Mouse (Mus musculus) heart, embryonic 16.5 days (tissue): ENCODE measurements around the gene Gpr146. TPM values are rescaled to one million over a fixed set of nuclear protein-coding genes. Genes with fewer than 3 reads are reported as not detected.

ENCODE experiments used
- ATAC-seq: fragments of 200-750 bp; cut with Nextera tagmentation; replicated peaks from 2 replicates; pipeline ENCODE4 v1.8.0; 2017; ENCODE audit warnings: moderate number of reproducible peaks; ENCODE audit not compliant: insufficient read depth, low FRiP score; ENCODE audit errors: extremely low read depth
- H3K27ac ChIP-seq: fragments of 300-500 bp; sonication (generic); 2 replicates; pipeline ENCODE4 v1.5.1; 2014; ENCODE audit warnings: mild to moderate bottlenecking, low read length, control low read depth, moderate library complexity
- H3K27me3 ChIP-seq: fragments of 300-500 bp; sonication (generic); 2 replicates; pipeline ENCODE4 v1.6.1; 2014; ENCODE audit warnings: low read length, mixed read lengths; ENCODE audit not compliant: control insufficient read depth, insufficient read depth
- H3K36me3 ChIP-seq: fragments of 300-500 bp; sonication (generic); 2 replicates; pipeline ENCODE4 v1.6.1; 2014; ENCODE audit not compliant: control insufficient read depth, insufficient read depth
- H3K4me1 ChIP-seq: fragments of 300-500 bp; sonication (generic); 2 replicates; pipeline ENCODE4 v1.6.1; 2014; ENCODE audit warnings: low read length, mixed read lengths; ENCODE audit not compliant: control insufficient read depth, insufficient read depth
- H3K4me2 ChIP-seq: fragments of 300-500 bp; sonication (generic); 2 replicates; pipeline ENCODE4 v1.6.1; 2014; ENCODE audit warnings: low read depth, mild to moderate bottlenecking, control low read depth, low read length
- H3K4me3 ChIP-seq: fragments of 300-500 bp; sonication (generic); 2 replicates; pipeline ENCODE4 v1.5.1; 2014; ENCODE audit warnings: mild to moderate bottlenecking, control low read depth, low read length
- H3K9ac ChIP-seq: fragments of 300-500 bp; sonication (generic); 2 replicates; pipeline ENCODE4 v1.6.1; 2014; ENCODE audit warnings: low read length, control low read depth
- H3K9me3 ChIP-seq: fragments of 300-500 bp; sonication (generic); replicated peaks from 2 replicates; pipeline ENCODE4 v1.6.1; 2016; ENCODE audit warnings: low read length; ENCODE audit not compliant: control insufficient read depth
- WGBS: fragments of 180-500 bp; shearing (Covaris S2); extraction: QIAGEN DNeasy Blood & Tissue Kit; methylation state at CpG from one replicate; pipeline ENCODE4 v1.1.7; 2014; 5-methylcytosine and 5-hydroxymethylcytosine counted together
- polyA plus RNA-seq: library from polyadenylated mRNA; unstranded; fragments of >200 nt; fragmentation: Nextera tagmentation; extraction: Ambion mirVana; gene quantifications from 2 replicates; pipeline ENCODE4 v1.2.1, GENCODE M21; 2015

The Gpr146 gene
- polyA plus RNA-seq, 1 experiment from 2014 or later: 17.1 TPM

DNA sequence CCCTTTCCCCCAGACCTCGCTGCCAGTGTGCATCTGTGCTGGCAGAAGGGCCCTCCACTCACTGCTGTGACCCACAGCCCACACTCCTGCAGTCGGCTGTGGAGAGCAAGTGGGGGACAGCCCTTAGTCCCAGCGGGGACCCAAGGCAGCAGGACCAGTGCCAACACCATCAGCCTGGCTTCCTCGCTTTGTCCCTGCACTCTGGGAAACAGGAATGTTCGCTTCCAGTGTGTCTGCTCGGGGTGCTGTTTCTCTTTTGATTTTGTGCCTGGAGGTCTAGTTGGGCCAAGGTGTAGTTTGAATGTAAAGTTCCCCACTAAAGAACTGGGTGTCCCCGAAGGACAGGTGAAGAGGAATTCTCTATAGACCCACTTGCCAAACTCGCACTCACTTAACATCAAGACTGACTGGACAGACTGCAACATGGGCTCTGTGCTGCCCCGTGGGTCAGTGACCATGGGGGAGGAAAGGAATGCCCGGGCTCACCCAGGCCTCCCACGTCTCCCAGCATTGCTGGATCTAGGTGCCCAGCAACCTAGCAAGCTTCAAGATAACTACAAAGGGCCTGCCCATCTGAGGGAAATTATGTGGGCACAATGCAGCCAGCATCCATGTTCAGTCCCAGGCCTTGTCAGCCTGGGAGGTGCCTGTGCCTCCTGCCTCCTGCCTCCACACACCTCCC lies 14.0 kb downstream of the Gpr146 start:
- Histone ChIP-seq H3K9ac (0 out of 2 replicates have a peak overlapping the region, but pooled peaks have one; percentile 16), H3K27ac (peak overlapping the region; percentile 47), H3K36me3 (peaks cover 11% of the 10 kb centered on the region), H3K27me3 (no peaks in the 10 kb centered on the region), H3K4me3 (no peak overlapping the region), H3K4me1 (peaks cover 35% of the 10 kb centered on the region), H3K4me2 (no peak overlapping the region), H3K9me3 (no peaks in the 10 kb centered on the region)
- 74% methylated on average over 11 of the region's 11 CpGs for WGBS
- ATAC-seq: no peak

DNA sequence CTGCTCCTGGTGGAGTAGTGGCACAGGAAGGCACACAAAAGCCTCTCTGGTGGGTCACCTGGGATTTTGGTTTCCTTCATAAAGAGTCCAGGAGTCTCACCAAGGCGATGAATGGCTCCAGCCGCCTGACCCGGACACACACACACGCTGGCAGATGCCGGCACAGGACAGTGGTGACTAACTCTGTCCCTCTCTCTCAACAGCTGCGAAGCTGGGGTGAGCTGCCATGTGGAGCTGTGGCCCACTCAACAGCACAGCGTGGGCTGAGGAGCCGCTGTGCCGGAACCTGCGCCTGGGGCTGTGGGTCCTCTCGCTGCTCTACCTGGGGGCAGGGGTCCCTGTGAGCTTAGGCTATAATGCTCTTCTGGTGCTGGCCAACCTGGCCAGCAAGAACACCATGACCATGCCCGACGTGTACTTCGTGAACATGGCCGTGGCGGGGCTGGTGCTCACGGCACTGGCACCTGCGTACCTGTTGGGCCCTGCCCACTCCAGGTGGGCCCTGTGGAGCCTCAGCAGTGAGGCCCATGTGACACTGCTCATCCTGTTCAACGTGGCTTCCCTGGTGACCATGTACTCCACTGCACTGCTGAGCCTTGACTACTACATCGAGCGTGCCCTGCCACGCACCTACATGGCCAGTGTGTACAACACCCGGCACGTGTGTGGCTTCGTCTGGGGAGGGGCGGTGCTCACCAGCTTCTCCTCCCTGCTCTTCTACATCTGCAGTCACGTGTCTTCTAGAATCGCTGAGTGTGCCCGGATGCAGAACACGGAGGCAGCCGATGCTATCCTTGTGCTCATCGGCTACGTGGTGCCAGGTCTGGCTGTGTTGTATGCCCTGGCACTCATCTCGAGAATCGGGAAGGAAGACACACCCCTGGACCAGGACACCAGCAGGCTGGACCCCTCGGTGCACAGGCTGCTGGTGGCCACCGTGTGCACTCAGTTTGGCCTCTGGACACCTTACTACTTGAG lies 15.0 kb downstream of the Gpr146 start:
- 91% methylated on average over 37 of the region's 37 CpGs for WGBS
- peaks cover 37% of the 10 kb centered on the region for H3K4me1 ChIP-seq
- H3K27ac ChIP-seq: no peak overlapping the region
- H3K4me3 ChIP-seq: no peak overlapping the region
- H3K4me2 ChIP-seq: no peak overlapping the region
- H3K27me3 ChIP-seq: no peaks in the 10 kb centered on the region
- H3K9me3 ChIP-seq: no peaks in the 10 kb centered on the region
- no peak overlapping the region for H3K9ac ChIP-seq
- no peak for ATAC-seq
- peaks cover 11% of the 10 kb centered on the region for H3K36me3 ChIP-seq

DNA sequence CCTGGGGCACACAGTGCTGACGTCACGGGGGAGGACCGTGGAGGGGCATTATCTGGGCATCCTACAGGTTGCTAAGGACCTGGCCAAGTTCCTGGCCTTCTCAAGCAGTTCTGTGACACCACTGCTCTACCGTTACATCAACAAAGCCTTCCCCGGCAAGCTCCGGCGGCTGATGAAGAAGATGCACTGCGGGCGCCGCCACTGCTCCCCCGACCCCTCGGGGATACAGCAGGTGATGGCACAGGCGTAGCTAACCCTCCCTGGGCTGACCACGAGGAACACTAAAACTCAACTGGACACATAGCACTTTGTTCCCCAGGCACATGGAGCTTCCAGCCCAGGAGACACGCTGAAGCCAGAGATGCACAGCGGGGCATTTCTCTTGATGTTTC lies 15.7 kb downstream of the Gpr146 start:
- Histone ChIP-seq H3K9ac (no peak overlapping the region), H3K4me1 (peaks cover 37% of the 10 kb centered on the region), H3K27me3 (no peaks in the 10 kb centered on the region), H3K4me2 (no peak overlapping the region), H3K4me3 (no peak overlapping the region), H3K9me3 (no peaks in the 10 kb centered on the region), H3K36me3 (peaks cover 11% of the 10 kb centered on the region), H3K27ac (no peak overlapping the region)
- 89% methylated on average over 16 of the region's 16 CpGs for WGBS
- no peak for ATAC-seq

DNA sequence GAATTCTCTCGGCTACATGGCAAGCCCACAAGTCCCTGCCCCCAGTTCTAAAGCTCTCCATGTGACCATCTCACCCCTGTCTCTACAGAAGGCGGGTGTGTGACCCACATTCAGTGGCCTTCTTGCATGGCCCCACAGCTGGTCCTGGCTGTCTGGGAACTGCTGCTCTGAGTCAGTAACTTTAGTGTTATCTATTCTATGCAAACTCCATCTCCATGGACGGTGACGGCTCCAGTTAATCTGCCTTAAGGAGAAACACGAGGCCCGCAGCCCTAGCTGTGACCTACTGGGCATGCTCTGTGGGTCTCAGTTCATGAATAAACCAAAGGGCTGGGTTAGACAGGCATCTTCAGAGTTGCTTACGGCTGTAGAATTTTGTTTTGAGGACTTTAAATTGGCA lies 16.9 kb downstream of the Gpr146 start:
- Histone ChIP-seq H3K9me3 (no peaks in the 10 kb centered on the region), H3K9ac (no peak overlapping the region), H3K36me3 (peaks cover 11% of the 10 kb centered on the region), H3K4me3 (no peak overlapping the region), H3K4me2 (no peak overlapping the region), H3K27ac (no peak overlapping the region), H3K27me3 (no peaks in the 10 kb centered on the region), H3K4me1 (peaks cover 33% of the 10 kb centered on the region)
- no peak for ATAC-seq
- WGBS: 68% methylated on average over 7 of the region's 7 CpGs

DNA sequence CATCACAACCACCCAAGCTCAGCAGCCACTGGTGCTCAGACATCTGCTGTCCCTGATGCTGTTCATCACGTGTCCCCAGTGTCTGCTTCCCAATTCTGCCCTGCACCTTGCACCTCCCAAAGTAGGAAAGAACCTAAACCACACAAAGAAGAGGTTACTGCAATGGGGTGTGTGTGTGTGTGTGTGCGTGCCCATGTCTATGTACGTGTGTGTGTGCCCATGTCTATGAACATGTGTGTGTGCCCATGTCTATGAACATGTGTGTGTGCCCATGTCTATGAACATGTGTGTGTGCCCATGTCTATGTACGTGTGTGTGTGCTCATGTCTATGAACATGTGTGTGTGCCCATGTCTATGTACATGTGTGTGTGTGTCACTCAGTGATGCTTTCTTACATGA lies 18.0 kb downstream of the Gpr146 start:
- no peaks in the 10 kb centered on the region for H3K27me3 ChIP-seq
- H3K27ac ChIP-seq: no peak overlapping the region
- no peak overlapping the region for H3K4me2 ChIP-seq
- no peak overlapping the region for H3K4me3 ChIP-seq
- peaks cover 11% of the 10 kb centered on the region for H3K36me3 ChIP-seq
- H3K9ac ChIP-seq: no peak overlapping the region
- no peaks in the 10 kb centered on the region for H3K9me3 ChIP-seq
- WGBS: 88% methylated on average over 4 of the region's 4 CpGs
- no peak for ATAC-seq
- peaks cover 26% of the 10 kb centered on the region for H3K4me1 ChIP-seq

DNA sequence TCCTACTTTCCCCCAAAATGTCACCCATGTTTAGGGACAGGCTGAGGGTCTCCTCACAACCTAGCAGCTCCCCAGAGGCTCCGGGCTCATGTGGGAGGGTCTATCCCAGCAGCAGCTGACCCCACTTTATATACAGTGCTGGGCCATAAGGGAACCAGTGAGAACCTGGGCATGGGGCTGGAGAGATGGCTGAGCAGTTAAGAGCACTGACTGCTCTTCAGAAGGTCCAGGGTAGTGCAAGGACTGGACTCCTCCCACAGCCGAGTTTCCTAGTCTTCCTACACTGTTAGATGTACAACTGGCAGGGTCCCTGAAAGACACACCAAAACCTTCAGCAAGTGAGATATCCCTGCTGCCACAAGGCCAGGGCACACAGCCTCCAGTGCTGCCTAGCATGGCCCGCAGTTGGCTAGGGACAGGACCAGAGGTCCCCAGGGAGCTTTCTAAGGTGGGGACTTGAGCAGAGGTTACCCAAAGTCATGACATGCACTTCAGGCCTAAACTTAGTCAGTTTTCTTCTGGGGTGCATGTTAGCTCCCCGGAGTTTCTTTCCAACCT lies 19.9 kb downstream of the Gpr146 start:
- peak overlapping the region; percentile 58 for H3K9ac ChIP-seq
- no peaks in the 10 kb centered on the region for H3K9me3 ChIP-seq
- 80% methylated on average over 4 of the region's 4 CpGs for WGBS
- H3K4me2 ChIP-seq: no peak overlapping the region; the same call in 1 of the 2 replicates
- peak overlapping the region; percentile 51 for H3K27ac ChIP-seq
- H3K4me1 ChIP-seq: peaks cover 17% of the 10 kb centered on the region
- peaks cover 11% of the 10 kb centered on the region for H3K36me3 ChIP-seq
- no peak for ATAC-seq
- H3K4me3 ChIP-seq: no peak overlapping the region
- H3K27me3 ChIP-seq: no peaks in the 10 kb centered on the region

DNA sequence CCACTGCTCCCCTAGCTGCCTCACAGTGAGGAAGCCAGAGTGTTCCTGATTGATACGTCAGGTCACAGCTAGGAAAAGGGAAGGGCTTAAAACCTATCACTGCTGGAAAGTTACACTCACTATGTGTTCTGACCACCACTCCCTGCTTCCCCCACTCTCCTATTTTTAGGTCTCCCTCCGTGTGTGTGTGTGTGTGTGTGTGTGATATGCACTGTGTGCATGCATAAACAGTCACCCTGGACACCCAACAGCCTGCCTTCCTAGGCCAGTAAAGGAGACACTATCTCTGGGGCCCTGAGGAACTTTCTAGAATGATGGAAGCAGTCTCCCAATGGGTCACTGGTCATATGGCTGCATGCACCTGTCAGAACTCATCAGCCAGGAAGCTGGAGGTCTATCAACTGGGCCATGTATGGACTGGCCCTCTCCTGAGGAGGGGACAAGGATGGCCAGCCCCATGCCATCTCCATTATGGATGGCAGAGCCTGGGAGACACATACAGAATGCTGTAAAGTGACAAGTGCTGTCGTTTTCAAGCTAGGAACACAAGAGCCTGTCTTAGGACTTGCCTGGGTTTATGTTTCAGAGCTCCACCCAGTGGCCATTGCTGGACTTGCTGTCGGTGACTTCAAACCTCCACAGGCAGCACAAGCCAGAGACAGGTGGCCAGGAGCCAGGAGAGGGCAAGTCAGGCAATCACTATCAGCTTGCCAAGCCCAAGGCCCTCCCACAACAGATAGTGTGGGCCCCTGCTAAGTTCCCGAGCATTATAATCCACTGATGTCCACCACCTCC lies 20.7 kb downstream of the Gpr146 start:
- H3K4me3 ChIP-seq: no peak overlapping the region
- peaks cover 17% of the 10 kb centered on the region for H3K4me1 ChIP-seq
- 17% methylated on average over 5 of the region's 5 CpGs for WGBS
- peak overlapping the region; percentile 58 for H3K9ac ChIP-seq
- peak overlapping the region; percentile 55 for H3K27ac ChIP-seq
- peaks cover 7% of the 10 kb centered on the region for H3K36me3 ChIP-seq
- H3K9me3 ChIP-seq: no peaks in the 10 kb centered on the region
- peak overlapping the region; percentile 4 for H3K4me2 ChIP-seq
- H3K27me3 ChIP-seq: no peaks in the 10 kb centered on the region
- ATAC-seq: peak; percentile 79

DNA sequence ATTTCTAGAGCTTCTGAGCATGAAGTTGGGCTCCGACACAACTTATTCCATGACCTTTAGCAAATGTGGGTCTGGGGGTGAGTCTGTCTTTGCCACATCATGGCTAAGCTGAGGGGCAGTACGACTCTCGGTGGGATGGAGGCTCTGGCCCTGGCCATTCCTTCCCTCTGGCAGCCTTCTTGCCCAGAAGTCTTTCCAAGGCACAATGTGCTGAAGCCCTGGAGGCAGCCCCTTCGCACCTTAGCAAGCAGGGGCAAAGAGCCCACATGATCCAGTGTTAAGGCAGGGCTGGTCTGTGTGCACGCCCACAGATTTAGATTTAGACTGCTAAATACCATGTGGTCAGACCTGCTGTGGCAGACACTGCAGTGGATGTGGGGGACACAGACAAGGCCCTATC lies 21.3 kb downstream of the Gpr146 start:
- Histone ChIP-seq H3K9ac (no peak overlapping the region), H3K27ac (no peak overlapping the region), H3K27me3 (no peaks in the 10 kb centered on the region), H3K4me2 (peak overlapping the region; percentile 4; the same call in 1 of the 2 replicates), H3K9me3 (no peaks in the 10 kb centered on the region), H3K4me1 (peaks cover 17% of the 10 kb centered on the region), H3K4me3 (no peak overlapping the region), H3K36me3 (peaks cover 3% of the 10 kb centered on the region; the same call in 1 of the 2 replicates)
- ATAC-seq: no peak
- 67% methylated on average over 5 of the region's 5 CpGs for WGBS
